Mouse (Mus musculus): ENCODE measurements around the gene Fam20c.

GRCm38 (mm10) chr5:138761836-138762334 is 7.6 kb downstream of the Fam20c start:
- TF ChIP-seq CTCF (IDR thresholded peaks at IDR 0.05) (no peak), EP300 (IDR thresholded peaks at IDR 0.05) (no peak)

Measured in lung, postnatal 0 days (tissue).